Mouse (Mus musculus): ENCODE results near the gene March9.

DNA sequence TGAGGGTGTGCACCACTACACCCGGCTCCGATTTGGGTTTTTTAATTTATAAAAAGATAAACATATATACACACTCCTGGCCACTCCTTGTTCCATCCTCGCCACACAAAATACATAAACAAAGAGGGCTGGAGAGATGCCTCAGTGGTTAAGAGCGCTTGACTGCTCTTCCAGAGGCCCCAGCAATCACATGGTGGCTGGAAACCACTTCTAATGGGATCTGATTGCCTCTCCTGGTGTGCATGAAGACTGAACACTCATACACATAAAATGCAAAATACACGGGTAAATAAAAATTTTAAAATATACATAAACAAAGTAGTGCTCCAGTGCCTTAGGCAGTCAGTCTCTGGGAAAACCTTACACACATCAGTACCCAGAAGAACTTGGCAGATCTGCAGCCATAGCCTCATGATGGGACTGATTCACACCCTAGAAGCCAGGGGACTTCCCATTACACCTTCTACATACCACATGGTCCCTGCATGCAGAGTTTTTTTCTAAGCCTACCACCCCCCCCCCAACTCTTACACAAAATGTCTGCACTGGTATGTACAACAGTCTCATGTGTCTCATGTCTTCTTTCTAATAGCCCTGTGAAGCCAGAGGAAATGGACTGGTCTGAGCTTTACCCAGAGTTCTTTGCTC lies 17.4 kb downstream of the March9 start:
- no peak for TF ChIP-seq MAFK (IDR thresholded peaks at IDR 0.05; ENCODE audit: insufficient read depth, low read depth, low read length)
- TF ChIP-seq CHD2 (IDR thresholded peaks at IDR 0.05; ENCODE audit: low read depth, low read length), result no peak

All from ES-E14 (cell line).